Mouse (Mus musculus) erythroblast, embryonic 14.5 days (primary cell): ENCODE measurements around the gene Cdhr2. TPM values are rescaled to one million over a fixed set of nuclear protein-coding genes. Genes with fewer than 3 reads are reported as not detected.
A peak's percentile ranks its signal among the peaks of the same experiment; 100 is the strongest.

Experiments
- H3K27me3 ChIP-seq: 2 replicates; pipeline ENCODE4 v1.6.1; 2012; ENCODE audit warnings: inconsistent platforms; ENCODE audit not compliant: control insufficient read depth
- H3K36me3 ChIP-seq: 2 replicates; pipeline ENCODE4 v1.6.1; 2012; ENCODE audit warnings: mild to moderate bottlenecking, inconsistent platforms; ENCODE audit not compliant: control insufficient read depth
- H3K4me1 ChIP-seq: 2 replicates; pipeline ENCODE4 v1.6.1; 2012; ENCODE audit warnings: inconsistent platforms; ENCODE audit not compliant: control insufficient read depth
- H3K4me3 ChIP-seq: replicated peaks from 2 replicates; pipeline ENCODE3; 2012; ENCODE audit warnings: moderate library complexity, mild to moderate bottlenecking, inconsistent platforms
- H3K9me3 ChIP-seq: 2 replicates; pipeline ENCODE4 v1.6.1; 2012; ENCODE audit warnings: low read length, inconsistent platforms, mixed read lengths; ENCODE audit not compliant: control insufficient read depth
- GATA1 ChIP-seq: IDR thresholded peaks from 2 replicates; pipeline ENCODE4 v1.6.1; 2012; ENCODE audit warnings: low read length, inconsistent platforms, mixed read lengths
- TAL1 ChIP-seq: IDR thresholded peaks from 3 replicates; pipeline ENCODE4 v1.6.1; 2012; ENCODE audit warnings: low read length, inconsistent platforms, mixed read lengths
- polyA plus RNA-seq: library from polyadenylated mRNA; stranded (reverse); fragments of >175 nt; gene quantifications from 2 replicates; pipeline ENCODE4 v1.2.3, GENCODE M21; 2012

The Cdhr2 gene
- polyA plus RNA-seq, 1 experiment = not detected

DNA sequence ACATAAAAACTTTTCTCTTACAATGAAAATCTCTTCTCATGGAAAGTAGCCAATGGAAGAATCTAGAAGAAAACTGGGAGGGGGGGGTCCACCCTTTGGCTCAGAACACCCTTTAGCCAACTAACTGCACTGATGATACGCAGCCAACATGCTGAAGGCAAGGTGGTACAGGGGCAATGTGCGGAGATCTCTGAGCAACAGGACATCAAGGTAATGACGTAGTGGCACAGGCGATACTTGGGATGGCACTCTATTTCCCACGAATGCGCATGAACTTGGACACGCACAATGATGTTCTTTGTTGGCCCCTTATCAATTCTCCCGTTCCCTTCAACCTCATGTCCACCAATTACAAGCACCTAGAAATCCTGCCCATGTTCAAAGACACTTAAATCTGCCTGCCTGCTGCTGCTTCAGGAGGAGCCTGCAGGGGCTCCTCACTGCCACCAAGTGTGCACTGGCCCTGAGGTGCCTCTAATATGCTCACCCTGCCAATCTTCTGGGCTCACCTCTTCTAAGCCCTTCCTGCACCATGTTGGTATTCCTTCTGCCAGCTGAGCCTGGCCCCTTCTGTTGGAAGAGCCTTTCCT, 11.0 kb upstream of the Cdhr2 start:
- Histone ChIP-seq H3K36me3 (peaks cover 34% of the 10 kb centered on the region), H3K4me3 (peak overlapping the region; percentile 16), H3K27me3 (no peaks in the 10 kb centered on the region), H3K9me3 (no peaks in the 10 kb centered on the region), H3K4me1 (peaks cover 86% of the 10 kb centered on the region)
- TF ChIP-seq TAL1 (no peak), GATA1 (no peak)

DNA sequence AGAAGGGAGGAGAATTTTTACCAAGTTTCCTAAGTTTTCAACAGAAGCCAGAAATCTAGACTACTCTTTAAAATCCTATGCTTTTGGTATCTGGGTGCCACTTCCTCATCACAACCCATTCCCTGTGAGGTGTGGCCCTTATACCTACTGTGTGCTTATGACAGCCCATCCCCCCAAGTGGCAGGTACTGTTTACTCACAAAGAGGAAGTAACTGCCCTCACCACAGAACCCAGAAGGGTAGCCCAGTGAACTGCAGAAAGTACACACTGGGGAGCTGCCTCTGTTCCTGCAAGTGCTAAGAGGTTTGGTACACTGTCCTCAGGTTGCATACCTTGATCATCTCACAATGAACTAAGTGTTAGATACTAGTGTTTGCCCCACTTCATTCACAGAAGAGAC, 9.5 kb upstream of the Cdhr2 start:
- Histone ChIP-seq H3K4me1 (peaks cover 71% of the 10 kb centered on the region), H3K4me3 (peak overlapping the region; percentile 100), H3K27me3 (no peaks in the 10 kb centered on the region), H3K36me3 (peaks cover 25% of the 10 kb centered on the region), H3K9me3 (no peaks in the 10 kb centered on the region)
- TF ChIP-seq GATA1 (no peak), TAL1 (no peak)

DNA sequence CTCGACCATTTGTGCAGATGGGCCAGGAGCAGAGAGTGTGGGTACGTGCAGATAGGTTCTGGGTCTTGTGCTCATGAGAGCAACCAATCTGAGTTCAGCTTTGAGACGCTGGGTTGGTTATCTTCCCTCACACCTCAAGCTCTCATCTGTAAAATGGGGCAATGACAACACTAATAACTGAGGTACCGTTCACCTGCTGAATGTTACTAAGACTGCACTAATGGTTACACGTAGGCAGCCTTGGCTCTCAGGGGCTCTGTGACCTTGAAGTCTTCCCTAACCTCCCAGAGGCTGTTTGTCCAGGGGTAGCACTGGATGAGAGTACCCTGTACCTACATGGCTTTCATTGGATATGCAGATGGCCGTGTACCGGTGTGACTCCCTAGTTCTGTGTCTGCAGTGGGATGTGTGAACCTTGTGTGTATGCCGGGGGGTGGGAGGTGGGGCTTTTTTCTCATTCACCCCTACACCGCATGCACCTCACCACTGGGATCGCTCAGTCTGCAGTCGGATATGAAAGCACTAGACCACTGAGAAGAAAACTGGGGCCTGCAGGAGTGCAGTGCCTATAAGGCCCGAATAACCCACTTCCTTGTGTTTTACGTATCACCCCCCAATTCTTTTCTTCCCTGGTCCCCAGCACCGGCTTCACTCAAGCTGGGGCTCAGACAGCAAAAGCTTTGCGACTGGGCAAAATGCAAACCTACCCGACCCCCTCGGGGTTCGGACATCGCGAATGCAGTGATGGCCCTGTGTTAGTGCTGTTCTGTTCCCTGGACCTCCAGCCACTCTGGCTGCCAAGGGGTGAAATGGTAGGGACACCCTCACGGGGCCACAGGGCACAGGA, 8.3 kb upstream of the Cdhr2 start:
- Histone ChIP-seq H3K36me3 (peaks cover 25% of the 10 kb centered on the region), H3K4me3 (peak overlapping the region; percentile 100), H3K4me1 (peaks cover 64% of the 10 kb centered on the region), H3K27me3 (no peaks in the 10 kb centered on the region), H3K9me3 (no peaks in the 10 kb centered on the region)
- TF ChIP-seq TAL1 (no peak), GATA1 (no peak)

DNA sequence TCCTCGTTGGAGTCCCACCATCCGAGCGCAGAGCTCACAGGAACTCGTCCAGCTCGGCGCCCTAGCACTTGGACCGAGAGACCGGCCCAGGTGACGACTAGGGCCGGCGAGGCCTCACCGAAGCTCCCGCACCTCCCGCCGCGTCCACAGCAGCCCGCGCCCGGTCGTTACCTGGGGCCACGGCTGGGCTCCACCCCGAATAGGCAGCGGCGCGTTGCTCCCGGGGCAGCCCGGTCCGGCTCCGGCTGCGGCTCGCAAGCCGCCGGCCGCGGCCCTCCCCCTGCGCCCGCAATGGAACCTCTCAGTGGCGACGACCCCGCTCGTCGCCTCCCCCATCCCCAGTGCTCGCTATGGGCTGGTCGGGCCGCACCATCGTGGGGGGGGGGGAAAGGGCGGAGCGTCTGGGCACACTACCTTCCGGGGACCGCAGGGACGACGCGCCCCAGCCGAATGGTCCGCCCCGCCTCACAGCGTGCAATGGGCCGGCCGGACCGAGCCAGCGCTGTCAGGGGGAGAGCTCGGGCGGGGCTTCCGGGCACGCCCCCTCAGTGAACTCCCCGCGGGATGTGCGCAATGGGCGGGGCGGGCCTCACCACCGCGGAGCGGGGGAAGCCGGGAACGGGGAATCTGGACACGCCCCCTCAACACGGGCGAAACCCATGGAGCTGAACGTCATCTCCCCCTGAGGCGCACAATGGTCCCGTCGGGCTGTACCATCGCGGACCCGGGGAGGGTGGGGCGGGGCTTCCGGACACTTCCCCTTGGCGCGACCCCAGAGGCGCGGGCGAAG, 7.5 kb upstream of the Cdhr2 start, which contains the start of gene Rnf44:
TSS of gene Rnf44 (minus strand) at position 350 of the 790 bp plus-strand sequence.
- Histone ChIP-seq H3K4me1 (peaks cover 56% of the 10 kb centered on the region), H3K4me3 (peak within 1 kb of the TSS; percentile 100)
- TF ChIP-seq GATA1 = no peak
- TF ChIP-seq TAL1 = no peak

DNA sequence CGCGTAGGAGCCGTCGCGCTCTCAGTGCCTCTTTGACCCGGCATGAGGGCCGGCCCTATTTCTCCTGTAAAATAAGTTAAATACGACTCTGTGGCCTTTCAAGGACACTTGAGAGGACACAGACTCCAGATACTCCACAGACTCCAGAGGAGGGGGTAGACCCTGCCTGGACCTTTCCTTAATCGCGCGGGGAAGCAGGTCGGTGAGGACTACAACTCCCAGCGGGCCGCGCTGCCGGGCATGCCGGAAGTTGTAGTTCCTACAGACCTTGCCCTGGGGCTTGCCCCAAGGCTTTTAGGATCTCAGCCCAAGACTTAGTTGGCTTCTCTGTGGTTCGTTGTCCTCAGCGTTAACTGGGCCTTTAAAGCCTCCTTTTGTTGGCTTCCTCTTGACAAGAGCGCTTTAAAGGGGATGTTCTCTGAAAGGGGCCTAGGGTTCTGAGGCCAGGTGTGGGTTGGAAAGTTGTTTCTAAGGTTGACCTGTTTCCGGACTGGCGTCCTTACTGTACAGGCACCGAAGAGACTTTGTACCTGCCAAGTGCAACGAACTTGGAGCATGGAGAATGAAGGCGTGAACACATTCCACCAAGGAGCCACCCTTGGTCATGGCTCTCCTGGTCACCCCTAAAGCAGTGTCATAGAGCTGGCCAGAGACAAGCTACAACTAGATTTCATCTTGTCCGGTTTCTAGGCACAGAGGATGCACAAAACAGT, 6.8 kb upstream of the Cdhr2 start:
- peak overlapping the region; percentile 100 for H3K4me3 ChIP-seq
- TF ChIP-seq TAL1 = no peak
- no peak for TF ChIP-seq GATA1
- H3K9me3 ChIP-seq = no peaks in the 10 kb centered on the region
- H3K27me3 ChIP-seq = no peaks in the 10 kb centered on the region
- peaks cover 25% of the 10 kb centered on the region for H3K36me3 ChIP-seq
- H3K4me1 ChIP-seq = peaks cover 48% of the 10 kb centered on the region

More for the DNA sequence above, 7.5 kb upstream of the Cdhr2 start, which contains the start of gene Rnf44:
- no peaks in the 10 kb centered on the region for H3K9me3 ChIP-seq
- peaks cover 25% of the 10 kb centered on the region for H3K36me3 ChIP-seq
- H3K27me3 ChIP-seq = no peaks in the 10 kb centered on the region

DNA sequence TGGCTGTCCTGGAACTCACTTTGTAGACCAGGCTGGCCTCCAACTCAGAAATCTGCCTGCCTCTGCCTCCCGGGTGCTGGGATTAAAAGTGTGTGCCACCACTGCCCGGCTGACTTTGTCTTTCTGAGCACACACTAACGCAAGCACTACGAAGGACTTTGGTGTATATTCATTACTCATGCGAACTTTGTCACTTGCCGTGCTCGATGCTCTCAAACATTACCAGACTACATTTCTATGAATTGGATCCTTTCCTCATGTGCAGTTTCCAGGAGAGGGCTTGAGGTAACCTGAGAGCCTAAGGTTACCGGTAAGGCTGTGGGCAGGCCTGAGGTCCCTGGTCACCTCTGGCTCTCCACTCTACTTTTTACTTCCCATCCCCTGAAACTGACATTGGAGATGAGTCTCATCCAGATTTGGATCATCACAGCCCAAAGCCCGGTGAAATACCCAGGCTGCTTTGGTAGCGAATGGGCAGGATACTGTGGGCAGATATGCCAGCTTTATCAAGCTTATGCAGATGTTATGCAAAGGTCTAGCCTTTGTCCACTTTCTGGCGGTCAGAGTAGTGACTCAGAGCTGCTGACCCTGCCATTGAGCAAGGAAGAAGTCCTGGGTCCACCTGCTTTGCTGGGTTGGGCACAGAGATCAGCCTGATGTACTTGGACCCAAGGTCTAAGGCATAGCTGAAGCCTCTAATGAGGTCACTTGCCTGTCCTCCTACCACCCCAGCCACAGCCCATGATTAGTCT, 5.6 kb upstream of the Cdhr2 start:
- no peaks in the 10 kb centered on the region for H3K9me3 ChIP-seq
- H3K27me3 ChIP-seq = no peaks in the 10 kb centered on the region
- no peak for TF ChIP-seq GATA1
- no peak for TF ChIP-seq TAL1
- H3K4me3 ChIP-seq = no peak overlapping the region
- peaks cover 19% of the 10 kb centered on the region for H3K36me3 ChIP-seq
- H3K4me1 ChIP-seq = peaks cover 37% of the 10 kb centered on the region

DNA sequence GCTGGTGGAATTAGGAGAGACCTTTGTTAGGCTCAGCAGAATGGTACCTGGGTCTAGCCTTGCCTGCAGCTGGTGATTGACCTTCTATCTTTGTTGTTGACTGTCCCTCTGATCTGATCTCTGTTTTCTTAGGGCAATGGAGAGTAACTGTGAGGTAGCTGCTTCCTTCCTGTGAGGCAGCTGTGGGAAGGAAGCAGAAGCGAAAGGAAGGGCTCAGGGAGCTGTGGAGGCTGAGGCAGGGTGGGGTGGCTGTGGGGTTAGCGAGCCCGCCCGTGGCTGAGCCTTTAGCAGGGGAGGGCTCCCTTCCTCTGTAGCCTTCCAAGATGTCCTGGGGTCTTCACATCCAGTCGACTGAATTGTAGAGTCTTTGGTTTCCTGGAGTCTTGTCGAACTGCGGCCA, 1.2 kb downstream of the Cdhr2 start:
- Histone ChIP-seq H3K9me3 (no peaks in the 10 kb centered on the region), H3K4me1 (no peaks in the 10 kb centered on the region), H3K27me3 (no peaks in the 10 kb centered on the region), H3K36me3 (no peaks in the 10 kb centered on the region), H3K4me3 (no peak overlapping the region)
- TF ChIP-seq TAL1 (no peak), GATA1 (no peak)

DNA sequence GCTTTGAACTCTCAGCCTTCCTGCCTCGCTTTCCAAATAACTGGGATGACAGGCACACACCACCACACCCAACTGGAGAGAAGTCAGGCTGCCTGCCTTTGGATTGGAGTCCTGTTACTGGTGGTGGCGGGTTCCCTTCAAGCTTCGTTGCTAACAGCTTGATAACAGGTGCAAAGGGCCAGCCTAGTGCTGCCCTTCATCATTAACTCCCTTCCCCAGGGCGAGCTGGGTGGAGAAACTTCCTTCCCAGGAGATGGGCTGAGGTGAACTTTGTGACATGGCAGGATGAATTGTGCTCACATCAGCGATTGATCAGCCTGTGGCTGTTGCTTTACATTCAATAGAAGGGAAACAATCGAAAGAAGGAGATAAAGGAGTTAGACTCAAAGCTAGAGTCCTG, 3.6 kb downstream of the Cdhr2 start:
- H3K4me3 ChIP-seq = no peak overlapping the region
- no peaks in the 10 kb centered on the region for H3K9me3 ChIP-seq
- H3K4me1 ChIP-seq = no peaks in the 10 kb centered on the region
- TF ChIP-seq TAL1 (no peak), GATA1 (no peak)
- no peaks in the 10 kb centered on the region for H3K36me3 ChIP-seq
- no peaks in the 10 kb centered on the region for H3K27me3 ChIP-seq
